Mouse (Mus musculus): ENCODE data around the gene Cdh22. TPM values are rescaled to one million over a fixed set of nuclear protein-coding genes. Genes with fewer than 3 reads are reported as not detected.

Cdh22 gene
- polyA plus RNA-seq (2012; ENCODE audit: low replicate concordance) = 0.76 and 2.0 TPM in 2 replicates

DNA sequence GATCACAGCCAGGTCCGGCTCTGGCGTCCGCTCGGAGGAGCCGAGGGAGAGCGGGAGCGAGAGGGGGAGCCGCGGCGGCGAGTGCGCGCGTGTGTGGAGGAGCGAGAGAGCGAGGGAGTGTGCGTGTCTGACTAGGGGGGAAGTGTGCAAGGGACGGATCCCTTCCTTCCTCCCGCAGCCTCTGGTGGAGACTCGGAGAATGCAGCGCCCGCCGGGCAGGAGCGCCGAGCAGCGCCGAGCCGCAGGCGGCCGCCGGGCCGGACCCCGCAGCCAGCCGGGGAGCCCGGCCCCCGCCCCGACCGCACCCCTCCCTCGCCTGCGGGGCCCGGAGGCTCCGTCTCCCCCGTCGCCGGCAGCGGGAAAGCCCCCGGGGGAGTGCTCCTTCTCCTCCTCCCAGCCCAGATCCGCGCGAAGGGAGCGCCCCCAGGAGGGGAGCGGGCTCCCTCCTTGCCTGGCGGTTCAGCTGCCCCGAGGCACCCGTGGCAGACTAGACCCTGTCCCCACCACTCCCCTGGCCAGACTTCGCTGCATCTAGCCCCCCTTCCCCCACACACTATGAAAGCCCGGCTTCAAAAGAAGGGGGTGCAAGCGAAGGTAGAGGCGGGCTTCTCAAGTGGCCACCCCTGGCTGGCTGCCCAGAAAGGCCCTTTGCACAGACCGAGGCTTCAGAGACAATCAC is at the start of gene Cdh22:
Gene Cdh22, minus strand, starts transcription at position 241 of the 679 bp plus-strand sequence.

DNA sequence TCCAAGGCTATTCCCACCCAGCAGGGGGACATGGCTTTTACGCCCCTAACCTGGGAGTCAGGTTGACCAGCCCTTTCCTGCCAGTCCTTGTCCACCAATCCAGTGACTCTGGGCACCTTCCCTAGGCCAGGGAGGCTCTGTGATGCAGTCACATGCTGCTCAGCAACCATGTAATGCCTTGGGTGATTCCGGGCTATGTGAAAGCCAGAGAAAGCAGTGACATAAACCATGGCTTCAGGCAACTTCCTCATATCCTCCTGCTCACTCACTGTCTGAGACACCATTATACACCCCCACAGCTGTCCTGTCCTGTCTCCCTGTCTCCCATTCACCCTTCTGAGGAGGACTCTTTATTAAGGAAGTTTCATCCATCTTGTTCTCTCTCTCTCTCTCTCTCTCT is 144.0 kb downstream of the Cdh22 start, which contains the start of gene 1700025C18Rik:
Gene 1700025C18Rik, minus strand, starts transcription at position 101 of the 400 bp plus-strand sequence.

Other genes with a start within 250 kb of the Cdh22 start
- 46.9 and 49.3 TPM in 2 replicates for gene Ncoa5, start 200.0 kb downstream of the Cdh22 start, polyA plus RNA-seq (2012; ENCODE audit: low replicate concordance)
- gene Cd40, start 179.2 kb downstream of the Cdh22 start, polyA plus RNA-seq (2012; ENCODE audit: low replicate concordance) = 10.8 and 12.4 TPM in 2 replicates
- gene 1700025C18Rik, start 144.1 kb downstream of the Cdh22 start, polyA plus RNA-seq (2012; ENCODE audit: low replicate concordance) = not detected in 2 replicates
- 156 and 186 TPM in 2 replicates for gene Slc35c2, start 53.0 kb upstream of the Cdh22 start, polyA plus RNA-seq (2012; ENCODE audit: low replicate concordance)
- 17.2 and 40.9 TPM in 2 replicates for gene Elmo2, start 91.6 kb upstream of the Cdh22 start, polyA plus RNA-seq (2012; ENCODE audit: low replicate concordance)
- not detected in 2 replicates for gene Zfp663, start 133.9 kb upstream of the Cdh22 start, polyA plus RNA-seq (2012; ENCODE audit: low replicate concordance)
- gene Zfp334, start 153.4 kb upstream of the Cdh22 start, polyA plus RNA-seq (2012; ENCODE audit: low replicate concordance) = 0.03 TPM in 1 of 2 replicates, not detected in the other
- 0.73 and 1.0 TPM in 2 replicates for gene Ocstamp, start 165.6 kb upstream of the Cdh22 start, polyA plus RNA-seq (2012; ENCODE audit: low replicate concordance)
- gene Slc13a3, start 238.4 kb upstream of the Cdh22 start, polyA plus RNA-seq (2012; ENCODE audit: low replicate concordance) = 0.13 and 1.4 TPM in 2 replicates

Measured in hematopoietic multipotent progenitor cell, adult 10-12 weeks (in vitro differentiated cells).